Mouse (Mus musculus) ovary, postnatal 14 days (tissue): ENCODE measurements around the gene Lum.

Experiments
- DNase-seq: peaks from one replicate; pipeline ENCODE4 v3.0.0; 2022; ENCODE audit warnings: low spot score

The Lum gene

DNA sequence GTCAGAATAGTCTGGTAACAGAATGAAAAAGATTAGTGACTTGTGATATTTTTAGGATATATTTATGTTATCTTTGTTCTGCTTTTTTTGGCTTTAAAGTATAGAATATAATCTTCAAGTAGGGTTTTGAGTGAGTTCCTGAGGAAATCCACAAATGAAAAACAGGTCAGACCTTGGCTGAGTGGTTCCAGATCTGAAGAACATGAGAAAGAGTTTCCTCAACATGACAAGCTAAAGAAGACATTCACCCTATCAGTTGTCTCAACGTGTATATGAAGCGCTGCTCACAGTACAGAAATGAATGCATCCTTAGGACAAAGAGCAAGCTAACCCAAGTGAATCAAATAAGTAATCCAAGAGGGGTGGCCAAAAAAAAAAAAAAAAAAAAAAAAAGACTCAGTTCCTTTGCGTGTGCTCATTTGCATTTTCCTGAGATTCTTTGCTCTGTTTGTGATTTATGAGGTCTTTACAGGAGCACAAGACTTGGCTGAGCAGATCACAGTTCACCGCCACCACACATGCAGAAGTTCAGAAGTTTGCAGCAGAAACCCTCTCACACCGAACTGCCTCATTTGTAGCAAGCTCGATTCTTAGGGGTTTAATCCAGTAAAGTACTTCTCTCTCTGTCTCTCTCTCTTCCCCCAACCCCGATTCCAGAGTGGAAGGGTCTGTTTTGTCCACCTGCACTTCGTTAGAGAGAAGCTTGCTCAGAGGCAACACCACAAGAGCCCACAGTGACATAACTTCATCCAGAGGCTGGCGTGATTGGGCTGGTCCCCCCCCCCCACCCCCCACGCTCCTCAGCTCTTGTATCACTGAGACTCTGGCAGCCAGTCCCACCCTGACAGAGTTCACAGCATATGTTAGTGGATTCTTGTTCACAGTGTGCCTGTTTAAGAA, at the start of gene Lum:
Gene Lum, plus strand, starts transcription at position 172 of the 900 bp plus-strand sequence.
- no peak for DNase-seq

DNA sequence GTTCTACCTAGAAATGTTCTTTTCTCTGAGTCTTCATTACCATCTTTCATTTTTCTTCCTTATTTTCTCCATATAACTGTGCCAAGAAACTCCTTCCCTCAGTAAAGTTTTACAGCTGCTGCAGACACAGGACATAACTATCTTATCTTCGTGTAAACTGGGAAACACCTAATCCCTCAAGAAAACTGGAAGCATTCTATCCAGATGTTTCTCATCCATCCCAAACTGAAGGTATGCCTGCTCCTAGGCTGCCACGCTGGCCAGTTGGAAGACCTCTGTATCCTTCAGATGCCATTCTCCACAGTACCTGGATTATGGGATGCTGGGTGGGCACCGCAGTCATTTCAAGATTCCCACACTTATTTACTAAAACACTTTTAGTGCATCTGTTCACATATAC, 41.6 kb upstream of the Lum start:
- no peak for DNase-seq

DNA sequence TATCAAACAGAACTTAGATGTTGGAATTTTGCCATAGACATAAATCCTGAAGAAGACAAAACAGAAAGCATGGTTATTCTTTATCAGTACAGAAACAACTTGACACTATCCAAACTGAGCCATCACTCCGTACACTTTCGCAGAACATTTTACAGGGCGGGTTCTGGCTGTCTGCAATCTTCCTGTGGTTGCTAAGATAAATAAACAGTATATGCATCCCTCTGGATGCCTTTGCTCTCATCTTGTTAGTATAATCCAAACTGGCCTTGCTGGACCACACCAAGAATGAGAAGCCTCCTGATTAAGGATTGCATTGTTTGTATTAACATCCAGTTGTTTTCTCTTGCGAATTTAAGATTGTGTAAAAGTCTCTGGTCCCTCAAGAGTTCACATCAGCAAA, 29.2 kb upstream of the Lum start:
- DNase-seq = no peak

DNA sequence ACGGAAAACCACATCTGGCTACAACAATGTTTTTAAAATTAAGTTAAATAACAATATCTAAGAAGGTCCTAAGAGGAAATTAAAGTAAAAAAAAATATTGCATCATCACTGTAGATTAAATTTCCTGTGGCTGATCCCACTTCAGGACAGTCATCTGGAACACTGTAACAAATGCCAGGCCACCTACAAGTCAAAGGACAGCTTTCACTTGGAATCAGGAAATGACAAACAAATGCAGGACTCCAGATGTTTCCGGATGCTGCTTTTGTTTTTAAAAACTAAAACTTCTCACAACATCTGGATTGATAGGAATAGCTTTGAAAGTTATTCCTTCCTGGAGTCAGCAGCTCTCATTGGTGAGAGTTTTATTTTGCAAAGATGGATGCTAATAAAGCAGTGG, 28.0 kb upstream of the Lum start:
- no peak for DNase-seq

DNA sequence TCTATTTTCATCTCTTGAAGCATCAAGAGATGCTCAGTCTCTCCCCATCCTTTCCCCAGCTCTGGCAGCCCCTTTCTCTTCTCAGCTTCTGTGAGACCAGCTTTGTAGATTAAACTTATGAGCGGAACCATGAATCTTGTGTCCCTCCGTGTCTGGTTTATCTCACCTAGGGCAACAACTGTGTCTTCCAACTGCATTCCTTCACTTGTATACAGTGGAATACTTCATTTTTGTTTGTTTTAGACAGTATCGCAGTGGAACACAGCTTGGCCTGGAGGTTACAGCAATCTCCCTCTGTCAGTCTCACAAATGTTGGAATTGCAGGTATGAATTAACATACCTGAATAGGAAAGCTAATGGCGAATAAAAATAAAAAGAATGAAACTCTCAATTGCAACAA, 26.7 kb upstream of the Lum start:
- no peak for DNase-seq

DNA sequence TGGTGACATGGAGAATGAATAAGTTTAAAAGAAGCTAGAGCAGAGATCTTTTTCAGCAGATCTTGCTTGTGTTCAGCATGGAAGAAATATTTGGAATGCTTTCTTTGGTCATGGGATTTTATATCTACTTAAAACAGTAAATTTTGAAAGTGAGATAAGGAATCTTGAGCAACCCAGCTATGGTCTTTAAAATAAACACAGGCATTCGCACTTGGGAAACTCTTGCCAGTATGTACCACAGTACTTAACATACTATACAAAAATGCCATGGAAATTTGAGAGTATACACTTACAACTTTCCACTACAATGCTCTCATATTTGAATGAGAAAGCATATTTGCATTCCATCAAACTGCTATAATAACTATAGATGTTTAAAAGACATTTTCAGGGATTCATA, 17.2 kb upstream of the Lum start:
- DNase-seq = no peak

DNA sequence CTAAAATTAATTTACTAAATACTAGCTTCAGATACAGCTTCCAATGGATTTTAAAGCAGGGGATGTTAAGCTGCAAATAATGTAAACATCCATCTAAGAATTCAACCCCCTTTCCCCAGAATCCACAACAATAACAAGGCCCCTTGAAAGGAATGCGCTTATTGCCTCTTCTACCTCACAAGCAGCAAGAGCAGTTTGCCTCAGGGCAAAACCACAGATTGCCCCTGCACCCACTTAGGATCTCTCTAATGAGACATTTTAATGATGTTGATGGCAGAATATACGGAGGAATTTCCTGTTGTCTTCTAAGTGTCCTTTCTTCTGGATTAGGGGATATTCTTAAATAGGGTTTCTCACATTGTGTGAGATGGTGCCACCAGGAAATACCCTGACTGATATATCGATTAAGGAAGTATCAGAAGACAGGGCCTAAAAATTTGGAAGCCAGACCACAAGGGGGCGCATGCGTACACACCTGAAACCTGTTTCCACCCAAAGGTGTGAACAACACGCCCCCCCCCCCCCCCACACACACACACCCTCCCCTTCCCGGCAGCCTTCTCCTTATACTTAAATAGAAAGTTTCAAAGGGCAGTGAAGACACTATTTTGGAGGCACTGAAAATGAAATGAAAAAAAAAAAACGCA, 2.7 kb downstream of the Lum start:
- no peak for DNase-seq

DNA sequence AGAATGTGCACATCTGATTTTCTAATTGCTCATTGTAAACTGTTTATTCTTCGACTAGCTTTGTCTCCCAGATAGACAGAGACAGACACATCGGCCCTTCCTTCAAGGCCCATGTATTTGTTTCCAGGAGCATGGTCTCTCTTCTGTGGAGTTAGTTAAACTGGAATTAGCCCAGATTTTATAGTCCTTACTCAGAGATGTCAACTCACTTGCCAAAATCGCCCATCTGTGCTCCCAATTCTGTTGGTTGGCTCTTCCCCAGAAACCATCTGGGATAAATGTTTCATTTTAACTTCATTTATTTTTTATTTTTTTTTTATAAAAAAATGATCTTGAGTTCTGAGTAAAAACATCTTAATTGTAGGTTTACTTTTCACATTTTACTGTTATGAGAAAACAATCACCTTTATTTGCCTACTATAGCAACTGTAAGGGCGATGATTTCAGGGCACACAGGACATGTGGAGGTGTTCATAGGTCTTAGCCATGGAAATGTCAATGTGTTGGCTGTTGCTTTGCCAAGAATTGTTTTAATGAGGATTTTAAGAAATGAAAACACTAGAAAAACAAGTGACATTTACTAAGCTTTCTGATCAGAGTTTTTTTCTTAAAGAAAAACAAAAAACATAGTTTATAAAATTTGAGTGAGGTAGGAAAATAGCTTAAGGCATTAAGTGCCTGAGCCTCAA, 17.8 kb downstream of the Lum start:
- no peak for DNase-seq

DNA sequence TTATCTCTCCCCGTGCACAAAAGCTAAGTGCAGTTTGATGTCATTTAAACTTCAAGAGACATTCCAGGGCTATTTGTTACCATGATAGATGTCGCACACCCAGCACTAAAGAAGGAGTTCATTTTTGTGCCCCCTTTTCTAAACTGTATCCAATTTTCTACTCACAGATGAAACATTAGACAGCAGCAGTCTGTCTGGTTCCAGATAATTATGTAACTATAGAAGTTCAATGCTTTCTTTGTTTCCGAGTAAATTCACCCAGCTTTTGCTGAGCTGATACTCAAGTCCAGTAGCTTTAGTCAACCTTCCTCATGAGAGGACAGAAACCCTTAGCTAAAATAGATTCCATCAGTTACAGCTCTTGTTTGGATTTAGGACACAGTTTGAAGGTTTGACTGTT, 19.2 kb downstream of the Lum start:
- no peak for DNase-seq

DNA sequence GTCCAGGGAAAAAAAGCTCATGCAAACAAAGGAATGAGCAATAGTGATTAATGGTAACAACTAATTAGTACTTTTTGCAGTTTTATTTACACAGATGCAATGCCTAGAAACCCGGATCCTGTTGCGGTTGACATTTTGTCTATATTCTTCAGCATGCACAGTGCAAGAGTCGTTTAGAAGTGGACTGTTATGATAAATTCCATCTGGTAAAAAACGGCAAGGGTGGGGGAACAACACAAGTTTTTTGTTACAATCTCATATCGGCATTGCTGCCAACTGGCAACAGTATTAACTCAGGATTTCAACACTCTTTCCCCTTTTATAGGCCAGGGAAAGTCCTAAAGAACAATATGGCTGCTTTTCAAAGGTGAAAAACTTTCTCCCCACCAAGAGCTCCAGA, 22.2 kb downstream of the Lum start:
- DNase-seq = peak; percentile 26

DNA sequence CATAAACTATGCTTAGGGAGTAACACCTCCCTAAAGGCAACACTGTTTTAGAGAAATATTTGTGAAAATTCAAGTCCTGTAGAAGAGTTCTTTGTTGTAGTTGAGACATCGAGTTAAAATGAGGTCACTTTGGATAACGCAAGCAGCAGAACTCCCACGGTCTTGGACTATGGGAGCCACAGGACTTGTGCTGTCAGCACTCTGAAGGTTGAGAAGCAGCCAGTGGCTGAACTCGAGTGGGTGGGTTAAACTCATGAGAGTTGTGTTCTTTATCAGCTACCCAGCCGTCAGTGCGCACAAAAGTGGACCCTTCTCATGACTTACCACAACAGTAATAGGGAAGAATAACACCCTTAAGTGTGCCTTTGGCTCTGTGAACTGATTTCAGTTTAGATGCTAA, 24.6 kb downstream of the Lum start:
- no peak for DNase-seq

DNA sequence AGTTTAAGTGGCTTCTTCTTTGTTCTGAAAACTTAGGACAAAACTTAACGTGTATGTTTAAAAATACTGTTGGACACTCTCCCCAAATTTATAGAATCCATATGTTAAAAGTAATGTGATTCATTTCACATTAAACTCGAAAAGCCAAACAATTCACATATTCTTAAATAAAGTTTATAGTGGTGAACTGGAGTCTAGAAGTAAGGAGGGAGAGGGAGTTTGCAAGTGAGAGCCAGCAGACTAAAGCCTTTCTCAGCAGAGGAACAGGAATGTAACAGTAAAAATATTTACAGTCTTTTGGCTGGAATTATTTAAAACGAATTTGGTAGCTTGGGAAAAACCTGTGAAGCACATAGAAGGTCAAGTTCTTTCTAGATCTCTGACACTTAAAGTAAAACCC, 26.1 kb downstream of the Lum start:
- no peak for DNase-seq

DNA sequence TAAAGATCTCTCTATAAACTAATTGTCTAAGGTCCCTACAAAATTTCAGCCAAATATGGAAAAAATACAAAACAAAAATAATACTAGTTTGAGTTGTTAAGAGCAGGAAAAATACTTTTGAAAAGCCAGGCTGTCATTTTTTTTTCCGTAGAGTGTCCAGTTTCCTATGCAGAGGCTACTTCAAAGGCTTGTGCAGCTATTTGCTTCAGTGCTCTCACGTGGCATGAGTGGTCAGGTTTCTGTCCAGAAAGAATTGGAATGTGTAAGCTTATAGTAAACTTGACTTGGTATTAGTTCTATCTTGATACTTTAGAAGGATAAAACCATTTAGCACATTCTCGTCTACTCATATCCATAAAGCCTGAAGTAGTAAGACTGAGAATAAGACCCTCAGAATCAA, 26.8 kb downstream of the Lum start:
- DNase-seq = no peak

DNA sequence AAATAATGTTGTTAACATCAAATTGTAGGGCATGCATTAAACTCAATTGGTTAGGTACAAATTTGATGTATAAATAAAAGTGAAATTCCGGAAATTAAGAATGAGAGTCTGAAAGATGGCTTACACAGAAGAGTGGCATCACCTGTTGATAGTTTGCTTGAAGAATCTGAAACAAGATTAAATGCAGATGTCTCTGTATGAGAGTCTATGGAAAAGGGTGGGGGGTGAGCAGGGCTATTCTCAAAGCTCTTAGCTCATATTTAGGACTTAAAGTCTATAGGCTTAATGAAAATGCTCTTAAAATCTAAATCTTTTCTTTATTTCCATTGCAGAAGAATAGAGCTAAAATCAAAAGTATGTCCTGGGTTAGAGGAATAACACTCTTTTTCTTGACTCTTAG, 30.8 kb downstream of the Lum start:
- no peak for DNase-seq

DNA sequence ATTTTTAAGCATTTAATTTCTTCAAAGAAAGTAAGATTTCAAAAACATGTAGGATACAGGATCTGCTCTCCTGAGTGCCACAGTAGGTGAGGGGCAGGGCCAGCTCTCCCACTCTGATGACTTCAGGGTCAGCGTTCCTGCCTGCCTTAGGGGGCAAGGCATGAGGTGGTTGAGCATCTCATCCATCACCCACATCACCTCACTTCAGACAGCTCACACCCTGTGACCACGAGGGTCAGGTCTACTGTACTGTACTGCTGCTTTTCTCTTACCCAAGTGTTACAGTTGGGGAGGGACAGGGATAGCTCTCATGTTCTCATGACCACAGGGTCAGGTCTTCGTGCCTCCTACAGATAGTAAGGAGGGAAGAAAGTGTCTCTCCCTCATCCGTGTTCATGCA, 36.8 kb downstream of the Lum start:
- DNase-seq = no peak

DNA sequence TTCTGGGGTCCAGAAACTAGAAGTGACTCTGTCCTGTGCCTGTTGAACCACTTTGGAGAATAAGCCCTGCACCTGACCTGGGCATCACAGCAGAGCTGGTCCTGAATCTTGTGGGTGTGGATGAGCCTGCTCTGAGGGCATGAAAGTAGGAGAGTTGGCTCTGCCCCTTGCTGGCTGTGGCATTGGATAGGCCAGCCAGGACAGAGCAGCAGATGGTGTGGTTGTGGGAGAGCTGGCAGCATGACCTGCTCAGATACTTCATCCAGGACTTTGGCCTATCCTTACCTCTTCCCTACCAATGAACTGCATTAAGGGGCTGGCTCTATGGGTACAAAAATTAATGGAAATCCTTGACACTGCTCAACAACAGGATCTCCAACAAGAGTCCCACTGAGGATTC, 38.3 kb downstream of the Lum start:
- no peak for DNase-seq

DNA sequence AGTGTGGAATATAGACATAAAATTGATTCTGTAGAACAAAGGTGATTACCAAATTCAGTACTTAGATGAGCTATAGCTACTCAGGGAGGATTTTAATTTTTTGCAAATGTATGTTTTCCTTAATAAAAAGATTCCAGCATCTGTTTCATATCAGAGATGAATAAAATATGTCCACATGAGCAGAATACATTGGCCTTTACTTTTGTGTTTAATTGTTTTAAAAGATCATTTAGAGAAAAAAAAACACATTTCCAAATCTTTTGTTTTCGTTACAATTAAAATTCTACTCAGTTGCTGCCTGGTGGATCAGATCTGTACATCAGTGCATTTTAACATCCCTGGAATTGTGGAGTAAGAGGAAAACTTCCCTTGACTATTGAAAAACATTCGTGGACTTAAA, 41.7 kb downstream of the Lum start, which contains the start of gene Kera:
Gene Kera, plus strand, starts transcription at position 301 of the 400 bp plus-strand sequence.
- no peak for DNase-seq
